Mouse (Mus musculus): ENCODE data around the gene Srebf1.

The Srebf1 gene

GRCm38 (mm10) chr11:60178005-60178404, 44.4 kb downstream of the Srebf1 start:
- no peak for DNase-seq (ENCODE audit: low spot score in 2 of 2)

GRCm38 (mm10) chr11:60176975-60177657, 45.3 kb downstream of the Srebf1 start:
- DNase-seq (ENCODE audit: low spot score in 2 of 2), result no peak

- DNase-seq (ENCODE audit: low spot score in 2 of 2), result peak; percentile 50 to 61
Observed at GRCm38 (mm10) chr11:60176182-60176974, 46.0 kb downstream of the Srebf1 start.

- no peak for DNase-seq (ENCODE audit: low spot score in 2 of 2)
Observed at GRCm38 (mm10) chr11:60175371-60176181, 46.8 kb downstream of the Srebf1 start.

GRCm38 (mm10) chr11:60173606-60174184, 48.7 kb downstream of the Srebf1 start:
- DNase-seq (ENCODE audit: low spot score in 2 of 2), result no peak

- no peak for DNase-seq (ENCODE audit: low spot score in 2 of 2)
Observed at GRCm38 (mm10) chr11:60172074-60172473, 50.3 kb downstream of the Srebf1 start.

GRCm38 (mm10) chr11:60168780-60169179, 53.6 kb downstream of the Srebf1 start:
- DNase-seq (ENCODE audit: low spot score in 2 of 2), result no peak

GRCm38 (mm10) chr11:60165076-60165475, 57.3 kb downstream of the Srebf1 start:
- no peak for DNase-seq (ENCODE audit: low spot score in 2 of 2)

- no peak for DNase-seq (ENCODE audit: low spot score in 2 of 2)
Observed at GRCm38 (mm10) chr11:60164450-60164849, 57.9 kb downstream of the Srebf1 start.

- peak; percentile 19 to 30 for DNase-seq (ENCODE audit: low spot score in 2 of 2)
Observed at GRCm38 (mm10) chr11:60163362-60163761, 59.0 kb downstream of the Srebf1 start.

- DNase-seq (ENCODE audit: low spot score in 2 of 2), result no peak
Observed at GRCm38 (mm10) chr11:60162547-60162946, 59.8 kb downstream of the Srebf1 start.

- peak; percentile 44 to 52 for DNase-seq (ENCODE audit: low spot score in 2 of 2)
Observed at GRCm38 (mm10) chr11:60161146-60161874, 61.1 kb downstream of the Srebf1 start.

GRCm38 (mm10) chr11:60160454-60161114, 61.8 kb downstream of the Srebf1 start:
- peak; percentile 47 to 52 for DNase-seq (ENCODE audit: low spot score in 2 of 2)

- no peak for DNase-seq (ENCODE audit: low spot score in 2 of 2)
Observed at GRCm38 (mm10) chr11:60159955-60160354, 62.4 kb downstream of the Srebf1 start.

GRCm38 (mm10) chr11:60158271-60158670, 64.1 kb downstream of the Srebf1 start:
- peak in 1 of 2 experiments; percentile 49 for DNase-seq (ENCODE audit: low spot score in 2 of 2)

- DNase-seq (ENCODE audit: low spot score in 2 of 2), result no peak
Observed at GRCm38 (mm10) chr11:60155690-60156089, 66.7 kb downstream of the Srebf1 start.

GRCm38 (mm10) chr11:60153936-60154335, 68.4 kb downstream of the Srebf1 start:
- no peak for DNase-seq (ENCODE audit: low spot score in 2 of 2)

GRCm38 (mm10) chr11:60152339-60152738, 70.0 kb downstream of the Srebf1 start:
- DNase-seq (ENCODE audit: low spot score in 2 of 2), result no peak

- DNase-seq (ENCODE audit: low spot score in 2 of 2), result no peak
Observed at GRCm38 (mm10) chr11:60150677-60151076, 71.7 kb downstream of the Srebf1 start.
